In genomic region chr10:30600542-30600966, GRCm38 (mm10) we compare ENCODE assay signal across 7 mouse cellular contexts. TPM values are rescaled to one million over a fixed set of nuclear protein-coding genes. Genes with fewer than 3 reads are reported as not detected.
DNase-seq lines count a peak whose midpoint lies in the region; ATAC-seq lines count a peak whose summit lies in the region.

Gene Trmt11 (minus strand): TSS chr10:30600749.

- intact Hi-C loops in left cerebral cortex, postnatal 25 days (cut with DNase I): loop anchor here (1.0 to 5.0 kb wide), 2 partner anchors 18 to 202 kb away; partner anchors contain the start of gene Ncoa7

- peak within 1 kb of the TSS; percentile 64 for H3K4me2 ChIP-seq in intestine, embryonic 15.5 days (replicated peaks)

- WGBS in intestine, embryonic 15.5 days: under 1% methylated on average over 27 of the region's 28 CpGs
- under 1% methylated on average over 27 of the region's 28 CpGs for WGBS in midbrain, embryonic 10.5 days

- H3K27ac ChIP-seq in intestine, embryonic 15.5 days: peak within 1 kb of the TSS; percentile 85
- H3K27ac ChIP-seq in midbrain, embryonic 10.5 days (replicated peaks): peak within 1 kb of the TSS; percentile 92

- H3K4me1 ChIP-seq in intestine, embryonic 15.5 days (replicated peaks): peaks cover 7% of the 10 kb centered on the region
- H3K4me1 ChIP-seq in midbrain, embryonic 10.5 days: peaks cover 14% of the 10 kb centered on the region

- no peaks in the 10 kb centered on the region for H3K27me3 ChIP-seq in intestine, embryonic 15.5 days (replicated peaks)
- no peaks in the 10 kb centered on the region for H3K27me3 ChIP-seq in midbrain, embryonic 10.5 days (ENCODE audit: low read depth, poor library complexity, severe bottlenecking)

- H3K4me3 ChIP-seq in intestine, embryonic 15.5 days (replicated peaks): peak within 1 kb of the TSS; percentile 80
- H3K4me3 ChIP-seq in midbrain, embryonic 10.5 days: peak within 1 kb of the TSS; percentile 75

- peak; percentile 97 for ATAC-seq in intestine, embryonic 15.5 days

- peak; percentile 93 to 97 for DNase-seq in adrenal gland, adult (ENCODE audit: inconsistent age in 2 of 2, low spot score in 1 of 2)
- peak; percentile 96 for DNase-seq in embryo, embryonic 10.5 days (ENCODE audit: low spot score)
- DNase-seq in gastrocnemius, postnatal 25 days: peak; percentile 88
- peak; percentile 91 to 94 for DNase-seq in left cerebral cortex, postnatal 25 days (ENCODE audit: low spot score in 2 of 2)
- peak; percentile 92 for DNase-seq in midbrain, embryonic 10.5 days (ENCODE audit: low spot score)
- peak; percentile 88 for DNase-seq in right cerebral cortex, postnatal 4 days

- no peaks in the 10 kb centered on the region for H3K9me3 ChIP-seq in intestine, embryonic 15.5 days
- H3K9me3 ChIP-seq in midbrain, embryonic 10.5 days (replicated peaks): no peaks in the 10 kb centered on the region

- H3K36me3 ChIP-seq in intestine, embryonic 15.5 days: peaks cover 3% of the 10 kb centered on the region; the same call in 1 of the 2 replicates
- peaks cover 19% of the 10 kb centered on the region for H3K36me3 ChIP-seq in midbrain, embryonic 10.5 days

- H3K9ac ChIP-seq in intestine, embryonic 15.5 days: peak within 1 kb of the TSS; percentile 85

RNA-seq across cellular contexts. Expression of gene Trmt11, which starts in this region (rescaled TPM):
- total RNA-seq in gastrocnemius, postnatal 25 days (2021): 1 to 10 TPM; 3.7 to 4.1 TPM
- 26.7 and 26.8 TPM in 2 replicates for polyA plus RNA-seq in intestine, embryonic 15.5 days (2015; fragmentation: Nextera tagmentation; extraction: Ambion mirVana)
- total RNA-seq in left cerebral cortex, postnatal 25 days (2021): 1 to 10 TPM; 8.1 to 8.4 TPM
- polyA plus RNA-seq in midbrain, embryonic 10.5 days (2016; fragmentation: Nextera tagmentation; extraction: Ambion mirVana): 27.1 and 31.8 TPM in 2 replicates

Comparison
In these comparisons a context has a peak if more than half of its experiments do, and no peak if none do; other contexts are left out.
1. Peak in every context shown above with its lines: DNase-seq, ATAC-seq, H3K4me3 ChIP-seq and H3K27ac ChIP-seq.